Mouse (Mus musculus) testis, postnatal 10 days (tissue): ENCODE data around the gene Fbxl19.
A peak's percentile ranks its signal among the peaks of the same experiment; 100 is the strongest.

ENCODE experiments used
- DNase-seq: peaks from one replicate; pipeline ENCODE4 v3.0.0; 2021; ENCODE audit warnings: low spot score

Gene Fbxl19

GRCm38 (mm10) chr7:127801010-127801621 is 56.8 kb downstream of the Fbxl19 start:
- DNase-seq: peak; percentile 46

GRCm38 (mm10) chr7:127802313-127802712 is 58.0 kb downstream of the Fbxl19 start:
- no peak for DNase-seq

- no peak for DNase-seq
These were observed 64.5 kb downstream of the Fbxl19 start for GRCm38 (mm10) chr7:127808821-127809220.

- DNase-seq: no peak
These were observed 65.5 kb downstream of the Fbxl19 start for GRCm38 (mm10) chr7:127809846-127810245.

GRCm38 (mm10) chr7:127810650-127811049 is 66.3 kb downstream of the Fbxl19 start:
- DNase-seq: no peak

GRCm38 (mm10) chr7:127811240-127811639 is 66.9 kb downstream of the Fbxl19 start:
- no peak for DNase-seq

GRCm38 (mm10) chr7:127812292-127812691 is 67.9 kb downstream of the Fbxl19 start:
- no peak for DNase-seq

GRCm38 (mm10) chr7:127813821-127814220 is 69.5 kb downstream of the Fbxl19 start:
- DNase-seq: no peak

GRCm38 (mm10) chr7:127814241-127814921 is 70.0 kb downstream of the Fbxl19 start:
- peak; percentile 83 for DNase-seq

- DNase-seq: no peak
These were observed 70.8 kb downstream of the Fbxl19 start for GRCm38 (mm10) chr7:127815116-127815665.

- DNase-seq: peak; percentile 56
These were observed 71.8 kb downstream of the Fbxl19 start for GRCm38 (mm10) chr7:127815954-127816821.

GRCm38 (mm10) chr7:127817053-127817452 is 72.7 kb downstream of the Fbxl19 start:
- no peak for DNase-seq

- no peak for DNase-seq
These were observed 73.4 kb downstream of the Fbxl19 start for GRCm38 (mm10) chr7:127817776-127818175.
